Mouse (Mus musculus) thymus, adult 2 months (tissue): ENCODE data around the gene Gm10273. TPM values are rescaled to one million over a fixed set of nuclear protein-coding genes. Genes with fewer than 3 reads are reported as not detected.
"Not testable (repeated sequence)": the region's sequence is repeated elsewhere in the genome, so short reads cannot be mapped to it uniquely, and the experiment has no call there.

ENCODE experiments used
- DNase-seq: peaks from one replicate; pipeline ENCODE4 v3.0.0; 2021
- H3K27ac ChIP-seq: fragments of 200-500 bp; 2 replicates; pipeline ENCODE4 v1.5.1; 2012; ENCODE audit warnings: low read length, control low read depth; ENCODE audit not compliant: control insufficient read depth, insufficient read depth
- H3K27me3 ChIP-seq: fragments of 200-500 bp; 2 replicates; pipeline ENCODE4 v1.6.1; 2012; ENCODE audit warnings: mild to moderate bottlenecking, low read length, moderate library complexity, mixed read lengths; ENCODE audit not compliant: control insufficient read depth, insufficient read depth
- H3K36me3 ChIP-seq: fragments of 200-500 bp; 2 replicates; pipeline ENCODE4 v1.6.1; 2012; ENCODE audit warnings: mild to moderate bottlenecking, low read length, moderate library complexity; ENCODE audit not compliant: control insufficient read depth, insufficient read depth
- H3K4me1 ChIP-seq: fragments of 200-500 bp; replicated peaks from 2 replicates; pipeline ENCODE4 v1.6.1; 2012; ENCODE audit warnings: low read length; ENCODE audit not compliant: control insufficient read depth, insufficient read depth
- H3K4me3 ChIP-seq: fragments of 200-500 bp; 2 replicates; pipeline ENCODE4 v1.5.1; 2012; ENCODE audit warnings: mild to moderate bottlenecking, low read length, control low read depth, moderate library complexity; ENCODE audit not compliant: control insufficient read depth, insufficient read depth
- CTCF ChIP-seq: fragments of 200-500 bp; IDR thresholded peaks from 2 replicates; pipeline ENCODE4 v1.5.1; 2012; ENCODE audit warnings: mild to moderate bottlenecking, control low read depth, low read length, moderate library complexity, borderline replicate concordance; ENCODE audit not compliant: control insufficient read depth, poor library complexity, insufficient read depth; ENCODE audit errors: extremely low read depth
- POLR2A ChIP-seq: fragments of 200-500 bp; IDR thresholded peaks from 2 replicates; pipeline ENCODE4 v1.6.1; 2012; ENCODE audit warnings: mild to moderate bottlenecking, low read length, control low read depth, moderate library complexity; ENCODE audit not compliant: control insufficient read depth, poor library complexity, insufficient read depth; ENCODE audit errors: extremely low read depth
- WGBS: fragments of 180-500 bp; shearing (Covaris S2); methylation state at CpG from one replicate; pipeline ENCODE4 v1.1.7; 2018; 5-methylcytosine and 5-hydroxymethylcytosine counted together
- polyA plus RNA-seq: library from polyadenylated mRNA; depleted of rRNA; stranded (reverse); fragments of >200 nt; gene quantifications from 2 replicates; pipeline ENCODE4 v1.2.3, GENCODE M21; 2012

The Gm10273 gene
- polyA plus RNA-seq, 1 experiment: 11.5 TPM

DNA sequence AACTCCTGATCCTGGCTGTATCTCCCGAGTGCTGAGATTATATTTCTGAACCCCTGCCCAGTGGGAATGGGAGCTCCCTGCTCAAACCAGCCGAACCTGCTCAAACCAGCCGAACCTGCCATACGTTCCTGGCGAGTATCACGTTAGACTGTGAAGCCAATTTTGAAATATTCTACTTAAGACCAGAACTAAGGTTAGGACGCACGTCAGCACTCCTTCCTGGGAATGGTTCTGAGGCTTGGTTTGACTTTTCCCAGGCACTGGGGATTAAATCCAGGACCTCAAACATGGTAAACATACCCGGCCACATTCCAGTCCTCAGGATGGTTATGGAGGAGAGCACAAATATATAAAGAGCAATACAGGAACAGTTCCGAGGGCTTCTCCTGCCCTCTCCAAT is 17.5 kb upstream of the Gm10273 start:
- H3K36me3 ChIP-seq: peaks cover 3% of the 10 kb centered on the region
- 94% methylated on average over 10 of the region's 10 CpGs for WGBS
- no peak for DNase-seq
- no peak overlapping the region for H3K27ac ChIP-seq
- H3K4me3 ChIP-seq: no peak overlapping the region
- TF ChIP-seq CTCF (no peak), POLR2A (no peak)
- peaks cover 13% of the 10 kb centered on the region for H3K4me1 ChIP-seq
- H3K27me3 ChIP-seq: no peaks in the 10 kb centered on the region

DNA sequence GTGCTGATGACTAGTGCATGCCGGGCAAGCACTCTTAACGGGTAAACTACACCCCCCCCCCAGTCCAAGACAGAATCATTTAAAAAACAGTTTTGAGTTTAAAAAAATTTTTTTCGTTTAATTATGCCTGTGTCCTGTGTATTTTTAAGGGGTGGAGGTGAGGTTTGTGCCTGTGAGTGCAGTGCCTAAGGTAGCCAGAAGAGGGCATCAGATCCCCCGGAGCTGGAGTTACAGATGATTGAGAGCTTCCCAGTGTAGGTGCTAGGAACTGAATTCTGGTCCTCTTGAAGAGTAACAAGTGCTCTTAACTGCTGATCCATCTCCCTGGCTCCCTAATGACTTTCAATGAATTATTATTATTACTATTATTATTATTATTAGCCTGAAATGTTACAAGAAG is 16.7 kb upstream of the Gm10273 start:
- 94% methylated on average over 4 of the region's 4 CpGs for WGBS
- no peak overlapping the region for H3K27ac ChIP-seq

DNA sequence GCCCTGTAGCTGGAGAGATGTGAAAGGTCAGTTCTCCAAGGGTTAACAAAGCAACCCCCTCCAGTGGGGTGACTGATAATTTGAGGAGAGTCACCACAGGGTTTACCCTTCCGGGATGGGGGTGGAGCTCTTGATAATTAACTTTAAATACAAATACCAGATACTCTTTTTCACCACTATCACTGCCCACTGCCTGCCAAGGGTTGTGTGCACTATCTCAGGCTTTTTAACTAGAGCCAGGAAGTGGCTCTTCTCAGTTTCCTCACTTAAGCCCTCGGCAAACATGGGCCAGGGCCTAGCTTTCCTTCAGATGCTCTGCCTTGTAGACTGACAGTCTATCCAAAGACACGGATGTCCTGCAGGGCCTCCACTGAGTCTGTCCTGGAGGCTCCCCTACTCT is 15.5 kb upstream of the Gm10273 start:
- 40% methylated on average over 3 of the region's 3 CpGs for WGBS

More for the DNA sequence above, 16.7 kb upstream of the Gm10273 start:
- no peak overlapping the region for H3K4me3 ChIP-seq
- DNase-seq: peak; percentile 15
- peaks cover 13% of the 10 kb centered on the region for H3K4me1 ChIP-seq
- no peaks in the 10 kb centered on the region for H3K27me3 ChIP-seq
- H3K36me3 ChIP-seq: no peaks in the 10 kb centered on the region
- TF ChIP-seq POLR2A (no peak), CTCF (no peak)

DNA sequence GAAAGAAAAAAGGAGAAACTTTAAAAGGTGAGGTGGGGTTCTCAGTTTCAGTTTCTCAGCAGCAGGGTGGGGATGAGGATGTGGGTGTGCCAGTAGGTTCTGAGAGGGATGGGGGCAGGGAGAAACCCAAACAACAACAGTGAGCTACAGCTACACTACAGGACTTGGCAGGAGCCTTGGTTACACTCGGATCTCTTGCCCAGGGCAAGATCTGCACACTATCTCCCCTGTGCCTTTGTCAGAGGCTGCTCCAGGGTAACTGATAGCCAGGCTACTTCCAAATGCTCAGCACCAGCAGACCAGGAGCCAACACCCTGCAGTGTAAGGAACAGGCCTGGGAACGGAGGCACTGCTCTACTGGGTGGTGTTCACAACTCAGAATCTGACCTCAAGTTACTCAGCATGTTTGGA is 15.0 kb upstream of the Gm10273 start:
- no peak overlapping the region for H3K4me3 ChIP-seq
- peak overlapping the region; percentile 88 for H3K27ac ChIP-seq
- H3K36me3 ChIP-seq: no peaks in the 10 kb centered on the region
- H3K4me1 ChIP-seq: peaks cover 13% of the 10 kb centered on the region
- H3K27me3 ChIP-seq: no peaks in the 10 kb centered on the region
- no peak for DNase-seq
- TF ChIP-seq CTCF (no peak), POLR2A (no peak)
- 71% methylated on average over 2 of the region's 2 CpGs for WGBS

More for the DNA sequence above, 15.5 kb upstream of the Gm10273 start:
- H3K36me3 ChIP-seq: no peaks in the 10 kb centered on the region
- no peaks in the 10 kb centered on the region for H3K27me3 ChIP-seq
- peak overlapping the region; percentile 88 for H3K27ac ChIP-seq
- no peak overlapping the region for H3K4me3 ChIP-seq
- DNase-seq: no peak
- TF ChIP-seq POLR2A (no peak), CTCF (no peak)
- H3K4me1 ChIP-seq: peaks cover 13% of the 10 kb centered on the region

DNA sequence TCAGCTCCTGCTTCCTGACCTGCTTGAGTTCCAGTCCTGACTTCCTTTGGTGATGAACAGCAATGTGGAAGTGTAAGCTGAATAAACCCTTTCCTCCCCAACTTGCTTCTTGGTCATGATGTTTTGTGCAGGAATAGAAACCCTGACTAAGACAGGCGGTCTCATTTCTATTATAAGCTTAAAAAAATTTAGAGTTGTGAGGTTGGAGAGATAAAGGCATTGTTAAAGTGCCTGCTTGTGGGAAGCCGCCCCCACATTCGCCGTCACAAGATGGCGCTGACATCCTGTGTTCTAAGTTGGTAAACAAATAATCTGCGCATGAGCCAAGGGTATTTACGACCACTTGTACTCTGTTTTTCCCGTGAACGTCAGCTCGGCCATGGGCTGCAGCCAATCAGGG is 13.9 kb upstream of the Gm10273 start:
- not testable (repeated sequence) for H3K27me3 ChIP-seq, DNase-seq, H3K4me3 ChIP-seq, H3K36me3 ChIP-seq, H3K27ac ChIP-seq
- 90% methylated on average over 7 of the region's 10 CpGs for WGBS
- H3K4me1 ChIP-seq: peaks cover 13% of the 10 kb centered on the region

DNA sequence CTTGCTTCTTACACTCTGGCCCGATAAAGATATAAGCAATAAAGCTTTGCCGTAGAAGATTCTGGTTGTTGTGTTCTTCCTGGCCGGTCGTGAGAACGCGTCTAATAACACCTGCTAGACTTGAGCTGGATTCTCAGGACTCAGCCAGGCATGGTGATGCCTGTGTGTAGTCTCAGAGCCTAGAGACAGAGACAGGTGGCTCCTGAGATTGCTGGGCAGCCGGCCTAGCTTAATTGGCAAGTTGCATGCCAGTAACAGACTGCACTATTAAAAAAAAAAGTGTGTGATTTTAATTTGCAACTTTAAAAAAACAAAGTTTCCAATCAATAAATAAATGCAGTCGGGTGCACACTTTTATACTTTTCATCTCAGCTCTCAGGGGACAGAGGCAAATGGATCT is 8.5 kb upstream of the Gm10273 start:
- 88% methylated on average over 7 of the region's 8 CpGs for WGBS
- TF ChIP-seq POLR2A: no peak
- TF ChIP-seq CTCF: no peak
- no peak for DNase-seq
- Histone ChIP-seq H3K4me1 (peaks cover 5% of the 10 kb centered on the region), H3K27ac (no peak overlapping the region), H3K36me3 (no peaks in the 10 kb centered on the region), H3K4me3 (no peak overlapping the region), H3K27me3 (no peaks in the 10 kb centered on the region)

DNA sequence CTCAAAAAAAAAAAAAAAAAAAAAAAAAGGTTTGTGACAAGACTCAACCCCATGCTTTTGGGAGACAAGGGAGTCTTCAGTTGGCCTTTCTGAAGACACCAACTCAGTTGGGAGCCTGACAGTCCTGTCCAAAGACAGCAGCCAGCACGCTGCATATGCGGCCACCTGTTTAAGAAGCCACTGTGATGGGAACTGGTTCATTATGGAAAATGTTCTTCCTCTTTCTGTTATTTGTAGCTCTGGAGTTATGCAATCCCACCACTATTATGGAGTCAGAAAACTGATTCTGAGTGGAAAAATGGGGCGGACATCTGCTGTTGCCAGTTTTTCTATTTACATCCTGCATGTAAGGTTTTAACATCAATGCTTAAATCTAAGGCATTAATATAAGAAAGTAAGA is 5.8 kb upstream of the Gm10273 start:
- no peaks in the 10 kb centered on the region for H3K36me3 ChIP-seq
- 96% methylated on average over 3 of the region's 3 CpGs for WGBS
- H3K27ac ChIP-seq: no peak overlapping the region
- H3K27me3 ChIP-seq: no peaks in the 10 kb centered on the region
- no peak for TF ChIP-seq CTCF
- TF ChIP-seq POLR2A: no peak
- no peak overlapping the region for H3K4me3 ChIP-seq
- peaks cover 12% of the 10 kb centered on the region for H3K4me1 ChIP-seq
- no peak for DNase-seq
